Mouse (Mus musculus) T-helper 2 cell (primary cell): ENCODE measurements around the gene Oip5.

Source experiments
- in situ Hi-C: fragments of 300-600 bp; cut with MboI, MseI; formaldehyde crosslinking; loops from one replicate; pipeline ENCODE4 v1.15.1; 2025; ENCODE audit warnings: high pct_unique_total_duplicates

The Oip5 gene

GRCm38 (mm10) chr2:119584282-119584681, 34.0 kb downstream of the Oip5 start:
- in situ Hi-C loops = loop anchor here (5.0 kb wide), 1 partner anchor 37 kb away; the partner anchor contains the start of genes Chp1 and Exd1

GRCm38 (mm10) chr2:119583439-119583838, 34.8 kb downstream of the Oip5 start:
- in situ Hi-C loops = loop anchor here (5.0 kb wide), 1 partner anchor 36 kb away; the partner anchor contains the start of genes Chp1 and Exd1

- in situ Hi-C loops = loop anchor here (5.0 kb wide), 1 partner anchor 34 kb away; the partner anchor contains the start of genes Chp1 and Exd1
These were observed 36.7 kb downstream of the Oip5 start for GRCm38 (mm10) chr2:119581571-119581970.

- in situ Hi-C loops = no loop called here
These were observed 45.8 kb downstream of the Oip5 start for GRCm38 (mm10) chr2:119572471-119572870.

- in situ Hi-C loops = no loop called here
These were observed 52.0 kb downstream of the Oip5 start for GRCm38 (mm10) chr2:119566182-119566855.

GRCm38 (mm10) chr2:119565284-119565683, 53.0 kb downstream of the Oip5 start:
- in situ Hi-C loops = no loop called here

GRCm38 (mm10) chr2:119561794-119562193, 56.5 kb downstream of the Oip5 start:
- in situ Hi-C loops = no loop called here
